Mouse (Mus musculus) intestine, embryonic 14.5 days (tissue): ENCODE measurements around the gene Hlcs. TPM values are rescaled to one million over a fixed set of nuclear protein-coding genes. Genes with fewer than 3 reads are reported as not detected.
A peak's percentile ranks its signal among the peaks of the same experiment; 100 is the strongest.

Experiments
- ATAC-seq: fragments of 200-750 bp; cut with Nextera tagmentation; replicated peaks from 2 replicates; pipeline ENCODE4 v1.8.0; 2017; ENCODE audit warnings: low read depth, moderate number of reproducible peaks, moderate TSS enrichment, moderate library complexity; ENCODE audit not compliant: low FRiP score, low TSS enrichment
- DNase-seq: peaks from one replicate; pipeline ENCODE4 v3.0.0-alpha.2; 2018; ENCODE audit warnings: low spot score
- H3K27ac ChIP-seq: fragments of 300-500 bp; sonication (generic); 2 replicates; pipeline ENCODE4 v1.5.1; 2014; ENCODE audit warnings: low read depth, mild to moderate bottlenecking, control low read depth
- H3K27me3 ChIP-seq: fragments of 300-500 bp; sonication (generic); replicated peaks from 2 replicates; pipeline ENCODE4 v1.6.1; 2014; ENCODE audit warnings: low read length, control low read depth; ENCODE audit not compliant: control insufficient read depth, insufficient read depth
- H3K36me3 ChIP-seq: fragments of 300-500 bp; sonication (generic); 2 replicates; pipeline ENCODE4 v1.6.1; 2014; ENCODE audit warnings: low read length, control low read depth; ENCODE audit not compliant: control insufficient read depth, insufficient read depth
- H3K4me1 ChIP-seq: fragments of 300-500 bp; sonication (generic); replicated peaks from 2 replicates; pipeline ENCODE4 v1.6.1; 2014; ENCODE audit warnings: low read length, control low read depth, mixed read lengths; ENCODE audit not compliant: control insufficient read depth, insufficient read depth
- H3K4me2 ChIP-seq: fragments of 300-500 bp; sonication (generic); 2 replicates; pipeline ENCODE4 v1.6.1; 2014; ENCODE audit warnings: low read length
- H3K4me3 ChIP-seq: fragments of 300-500 bp; sonication (generic); 2 replicates; pipeline ENCODE4 v1.5.1; 2014; ENCODE audit warnings: low read depth, low read length, control low read depth, mixed read lengths
- H3K9ac ChIP-seq: fragments of 300-500 bp; sonication (generic); 2 replicates; pipeline ENCODE4 v1.6.1; 2014; ENCODE audit warnings: mild to moderate bottlenecking, low read length
- H3K9me3 ChIP-seq: fragments of 300-500 bp; sonication (generic); 2 replicates; pipeline ENCODE4 v1.6.1; 2016; ENCODE audit warnings: low read length, control low read depth; ENCODE audit not compliant: control insufficient read depth
- WGBS: fragments of 180-500 bp; shearing (Covaris S2); extraction: QIAGEN DNeasy Blood & Tissue Kit; methylation state at CpG from one replicate; pipeline ENCODE4 v1.1.7; 2014; 5-methylcytosine and 5-hydroxymethylcytosine counted together
- polyA plus RNA-seq: library from polyadenylated mRNA; unstranded; fragments of >200 nt; fragmentation: Nextera tagmentation; extraction: Ambion mirVana; gene quantifications from 2 replicates; pipeline ENCODE4 v1.2.1, GENCODE M21; 2014

Hlcs gene
- polyA plus RNA-seq, 1 experiment from 2014 or later = 8.9 TPM

- H3K4me1 ChIP-seq = no peaks in the 10 kb centered on the region
- WGBS = 3% methylated on average over 12 of the region's 12 CpGs
- ATAC-seq = no peak
Measured at GRCm38 (mm10) chr16:94092511-94093150, 220.7 kb downstream of the Hlcs start.

GRCm38 (mm10) chr16:94088819-94089692, 224.3 kb downstream of the Hlcs start:
- peaks cover 10% of the 10 kb centered on the region for H3K4me1 ChIP-seq
- H3K9ac ChIP-seq = no peak overlapping the region
- no peaks in the 10 kb centered on the region for H3K36me3 ChIP-seq
- WGBS = 6% methylated on average over 14 of the region's 14 CpGs
- ATAC-seq (no peak), DNase-seq (no peak)
- H3K27me3 ChIP-seq = peaks cover 99% of the 10 kb centered on the region
- no peak overlapping the region for H3K27ac ChIP-seq
- H3K4me2 ChIP-seq = no peak overlapping the region
- no peaks in the 10 kb centered on the region for H3K9me3 ChIP-seq
- H3K4me3 ChIP-seq = no peak overlapping the region

More at GRCm38 (mm10) chr16:94092511-94093150, 220.7 kb downstream of the Hlcs start:
- no peak overlapping the region for H3K27ac ChIP-seq
- peaks cover 100% of the 10 kb centered on the region for H3K27me3 ChIP-seq
- H3K9me3 ChIP-seq = no peaks in the 10 kb centered on the region
- H3K9ac ChIP-seq = no peak overlapping the region
- peak; percentile 65 for DNase-seq
- no peak overlapping the region for H3K4me2 ChIP-seq
- H3K36me3 ChIP-seq = no peaks in the 10 kb centered on the region
- H3K4me3 ChIP-seq = no peak overlapping the region

GRCm38 (mm10) chr16:94088226-94088748, 225.1 kb downstream of the Hlcs start:
- peaks cover 99% of the 10 kb centered on the region for H3K27me3 ChIP-seq

GRCm38 (mm10) chr16:94087570-94088225, 225.7 kb downstream of the Hlcs start:
- Histone ChIP-seq H3K4me1 (peaks cover 10% of the 10 kb centered on the region), H3K36me3 (no peaks in the 10 kb centered on the region), H3K9me3 (no peaks in the 10 kb centered on the region), H3K4me3 (no peak overlapping the region), H3K27me3 (peaks cover 99% of the 10 kb centered on the region), H3K27ac (no peak overlapping the region), H3K9ac (no peak overlapping the region), H3K4me2 (no peak overlapping the region)
- DNase-seq (peak; percentile 67), ATAC-seq (no peak)
- 6% methylated on average over 16 of the region's 16 CpGs for WGBS

More at GRCm38 (mm10) chr16:94088226-94088748, 225.1 kb downstream of the Hlcs start:
- Histone ChIP-seq H3K9me3 (no peaks in the 10 kb centered on the region), H3K4me1 (peaks cover 10% of the 10 kb centered on the region), H3K36me3 (no peaks in the 10 kb centered on the region), H3K4me2 (no peak overlapping the region), H3K9ac (no peak overlapping the region), H3K27ac (no peak overlapping the region), H3K4me3 (no peak overlapping the region)
- ATAC-seq = no peak
- no peak for DNase-seq
- 2% methylated on average over 11 of the region's 11 CpGs for WGBS

GRCm38 (mm10) chr16:94086701-94087569, 226.4 kb downstream of the Hlcs start:
- no peak overlapping the region for H3K4me3 ChIP-seq
- H3K4me1 ChIP-seq = peaks cover 10% of the 10 kb centered on the region
- H3K27me3 ChIP-seq = peaks cover 99% of the 10 kb centered on the region
- H3K9me3 ChIP-seq = no peaks in the 10 kb centered on the region
- DNase-seq = peak; percentile 79
- WGBS = 2% methylated on average over 50 of the region's 50 CpGs
- H3K36me3 ChIP-seq = no peaks in the 10 kb centered on the region
- ATAC-seq = no peak; the same call in 1 of the 2 replicates
- no peak overlapping the region for H3K9ac ChIP-seq
- H3K27ac ChIP-seq = no peak overlapping the region
- H3K4me2 ChIP-seq = no peak overlapping the region

GRCm38 (mm10) chr16:94085603-94086285, 227.6 kb downstream of the Hlcs start:
- H3K4me2 ChIP-seq = peak overlapping the region; percentile 45
- no peaks in the 10 kb centered on the region for H3K9me3 ChIP-seq
- no peak overlapping the region for H3K27ac ChIP-seq
- no peak overlapping the region for H3K9ac ChIP-seq
- peaks cover 10% of the 10 kb centered on the region for H3K4me1 ChIP-seq
- H3K4me3 ChIP-seq = peak overlapping the region; percentile 24; the same call in 1 of the 2 replicates
- H3K36me3 ChIP-seq = no peaks in the 10 kb centered on the region
- ATAC-seq = no peak
- DNase-seq = peak; percentile 80
- peaks cover 99% of the 10 kb centered on the region for H3K27me3 ChIP-seq
- WGBS = 0% methylated on average over 57 of the region's 57 CpGs

- ATAC-seq (no peak), DNase-seq (no peak)
- WGBS = under 1% methylated on average over 88 of the region's 96 CpGs
- peak within 1 kb of the TSS; percentile 24 for H3K4me3 ChIP-seq
- H3K36me3 ChIP-seq = no peaks in the 10 kb centered on the region
- H3K27ac ChIP-seq = no peak within 1 kb of the TSS
- H3K4me1 ChIP-seq = peaks cover 10% of the 10 kb centered on the region
- H3K27me3 ChIP-seq = peaks cover 99% of the 10 kb centered on the region
- no peaks in the 10 kb centered on the region for H3K9me3 ChIP-seq
- H3K4me2 ChIP-seq = peak within 1 kb of the TSS; percentile 45
- H3K9ac ChIP-seq = no peak within 1 kb of the TSS
Measured at GRCm38 (mm10) chr16:94084711-94085602, 228.4 kb downstream of the Hlcs start, which contains the start of gene Sim2. Gene Sim2 (plus strand): TSS chr16:94084931.
